Mouse (Mus musculus) naive thymus-derived CD4-positive, alpha-beta T cell, adult 5 months (primary cell): ENCODE results near the gene Mief1. TPM values are rescaled to one million over a fixed set of nuclear protein-coding genes. Genes with fewer than 3 reads are reported as not detected.

ENCODE experiments used
- polyA plus RNA-seq: library from polyadenylated mRNA; unstranded; fragments of 100-300 nt; shearing (Covaris generic); gene quantifications from one replicate; pipeline ENCODE4 v1.2.1, GENCODE M21; 2017

The Mief1 gene
- polyA plus RNA-seq: 32.5 TPM

DNA sequence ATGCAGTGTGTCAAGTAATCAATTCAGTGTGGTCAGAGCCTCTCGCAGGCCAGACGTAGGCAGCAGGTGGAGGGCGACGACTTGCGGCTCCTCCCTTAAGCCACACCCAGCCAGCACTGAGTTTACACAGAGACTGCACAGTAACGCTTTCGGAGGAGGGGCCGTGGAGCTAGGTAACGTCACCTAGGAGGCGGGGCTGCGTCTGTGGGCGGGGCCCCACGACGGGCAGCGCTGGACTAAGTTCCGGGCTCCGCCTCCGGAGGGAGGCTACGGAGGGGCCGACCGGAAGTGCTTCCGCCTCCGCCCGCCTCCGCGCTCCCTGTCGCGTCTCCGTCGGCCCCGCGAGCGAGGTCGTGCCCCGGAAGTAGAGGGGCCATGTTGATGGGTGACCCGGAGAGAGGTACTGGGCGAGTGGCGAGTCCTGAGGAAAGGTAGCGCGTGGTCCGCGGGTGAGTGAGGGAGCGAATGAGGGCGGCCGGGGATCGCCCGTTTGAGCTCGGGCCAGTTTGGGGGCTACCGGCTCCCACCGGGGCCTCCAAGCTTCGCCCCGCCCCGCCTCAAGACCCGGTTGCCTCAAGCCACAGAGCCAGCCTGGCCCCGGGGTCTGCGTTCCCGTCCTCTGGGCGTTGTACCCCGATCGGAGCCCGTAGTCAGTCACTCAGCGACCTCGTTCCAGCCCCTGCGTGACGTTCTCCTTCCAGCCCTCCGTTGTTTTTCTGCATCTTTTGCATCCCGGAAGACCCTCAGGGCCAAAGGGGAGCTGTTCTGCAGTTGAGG, at the start of gene Mief1:
Gene Mief1, plus strand, starts transcription at position 286 of the 777 bp plus-strand sequence.

DNA sequence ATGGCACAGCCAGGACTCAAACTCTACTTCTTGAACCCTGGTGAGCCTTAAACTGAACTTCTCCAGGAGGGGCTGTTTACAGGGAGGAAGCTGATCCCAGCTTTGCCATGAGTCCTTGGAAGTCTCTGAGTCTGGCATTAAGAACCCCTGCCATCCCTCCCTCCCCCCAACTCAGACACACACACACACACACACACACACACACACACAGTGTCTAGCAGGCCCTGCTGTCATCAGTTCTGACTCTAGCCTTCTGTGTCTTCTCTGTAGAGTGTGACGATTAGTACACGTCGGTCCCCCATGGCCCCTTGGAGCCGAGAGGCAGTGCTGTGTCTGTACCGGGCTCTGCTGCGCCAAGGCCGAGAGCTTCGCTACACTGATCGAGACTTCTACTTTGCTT, 1.7 kb downstream of the Mief1 start, which contains the start of gene AC140267.1:
Gene AC140267.1, plus strand, starts transcription at position 301 of the 400 bp plus-strand sequence.

DNA sequence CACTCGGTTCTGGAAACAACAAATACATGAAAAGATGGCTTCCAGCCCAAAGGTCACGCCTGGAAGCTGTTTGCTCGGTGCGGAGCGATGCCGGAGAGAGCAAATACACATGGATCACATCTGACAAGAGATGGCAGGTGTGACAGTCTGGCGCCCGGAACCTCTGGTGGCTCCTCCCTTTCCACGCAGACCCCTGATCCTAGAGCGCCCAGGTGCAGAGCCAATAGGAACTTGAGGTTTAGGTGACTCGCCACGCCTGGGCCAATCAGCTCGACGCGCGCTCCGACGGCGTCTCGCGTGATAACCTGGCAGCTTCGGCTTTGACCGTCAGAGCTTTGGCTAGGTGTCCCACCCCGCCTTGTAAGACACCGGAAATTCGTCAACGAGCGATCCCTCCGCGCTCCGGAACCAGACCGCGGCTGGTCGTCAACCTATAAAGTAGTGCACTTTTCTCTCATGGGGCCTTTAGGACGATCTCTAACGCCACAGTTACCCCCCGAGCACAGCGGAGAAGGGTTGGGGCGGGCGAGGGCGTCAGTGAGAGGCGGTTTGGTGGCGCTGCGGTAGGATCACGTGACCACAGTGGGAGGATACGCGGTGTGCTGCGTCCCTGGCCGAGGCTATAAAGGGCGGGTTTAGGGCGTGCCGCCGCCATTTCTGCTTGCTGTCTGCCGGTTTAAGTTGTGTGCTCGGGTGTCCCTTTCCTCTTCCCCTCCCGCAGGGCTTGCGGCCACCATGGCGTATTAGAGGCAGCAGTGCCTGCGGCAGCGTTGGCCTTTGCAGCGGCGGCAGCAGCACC, 21.2 kb downstream of the Mief1 start, which contains the start of gene Atf4:
Gene Atf4, plus strand, starts transcription at position 338 of the 799 bp plus-strand sequence.

DNA sequence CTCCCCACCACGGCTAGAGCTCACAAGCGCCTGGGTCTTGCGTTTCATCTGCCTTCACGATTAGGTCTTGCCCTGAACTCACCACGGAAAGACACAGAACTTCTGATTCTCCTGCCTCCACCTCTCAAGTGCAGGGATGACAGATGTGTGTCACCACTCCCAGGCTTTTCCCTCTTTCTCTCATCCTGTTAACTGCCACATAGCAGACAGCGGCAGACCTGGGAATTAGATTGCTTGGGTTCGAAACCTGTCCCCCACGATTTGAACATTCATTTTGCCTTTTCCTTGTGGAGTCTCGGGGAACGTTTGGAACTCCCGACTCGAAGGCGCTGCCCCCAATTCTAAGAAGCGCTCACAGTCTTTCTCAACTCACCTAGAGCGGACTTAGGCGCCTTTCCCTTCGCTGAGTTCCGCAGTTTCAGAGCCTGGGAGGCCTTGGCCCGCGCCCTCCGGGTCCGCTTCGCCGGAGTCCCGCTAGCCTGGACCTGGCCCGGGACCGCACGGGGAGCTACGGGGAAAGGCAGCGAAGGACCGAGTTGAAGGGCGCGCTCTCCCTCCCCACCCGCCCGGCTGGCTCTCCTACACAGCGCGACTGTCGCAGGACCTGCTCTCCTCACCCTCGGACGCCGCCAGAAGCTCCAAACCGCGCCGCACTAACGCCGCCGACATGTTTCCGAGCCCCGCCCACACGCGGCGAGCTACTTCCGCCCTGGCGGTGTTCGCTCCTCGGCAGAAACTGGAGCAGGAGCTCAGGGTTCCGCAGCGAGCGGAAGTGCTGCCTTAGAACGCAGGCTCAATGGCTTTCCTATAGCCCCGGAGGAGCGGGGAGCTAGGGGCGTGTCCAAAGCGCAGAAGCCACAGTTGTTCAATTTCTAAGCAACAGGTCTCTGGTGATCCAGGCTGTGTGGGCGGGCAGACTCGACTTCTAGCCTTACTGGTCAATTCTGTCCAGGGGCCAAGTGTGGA, 30.1 kb downstream of the Mief1 start, which contains the start of gene Rps19bp1:
Gene Rps19bp1, minus strand, starts transcription at position 706 of the 966 bp plus-strand sequence.

DNA sequence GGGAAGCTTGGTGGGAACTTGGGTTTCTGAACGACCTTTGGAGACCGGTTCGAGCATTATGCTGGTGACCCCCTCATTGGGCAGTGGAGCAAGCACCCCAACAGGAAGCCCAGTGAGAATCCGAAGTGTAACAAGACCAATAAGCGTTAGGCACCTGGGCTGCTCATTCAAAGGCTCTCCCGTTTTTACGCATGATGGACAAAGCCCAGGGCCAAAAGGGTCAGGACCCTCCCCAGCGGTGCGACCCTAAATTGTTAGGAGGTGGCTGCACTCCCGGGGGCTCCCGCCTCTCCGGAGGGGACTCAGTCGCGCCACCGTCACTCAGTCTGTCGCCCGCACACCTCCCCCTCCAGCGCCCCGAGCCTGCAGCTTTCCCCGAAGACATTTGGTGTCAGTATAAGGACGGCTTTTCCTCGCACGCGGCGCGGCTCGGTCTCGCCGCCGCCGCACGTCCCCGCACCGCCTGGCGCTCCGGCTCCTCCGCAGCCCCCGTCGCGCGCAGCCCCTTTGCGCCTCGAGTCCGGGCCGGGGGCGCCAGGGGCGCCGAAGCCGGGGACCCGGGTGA, 53.1 kb downstream of the Mief1 start, which contains the start of gene Cacna1i:
Gene Cacna1i, plus strand, starts transcription at position 388 of the 565 bp plus-strand sequence.

Other genes with a start within 250 kb of the Mief1 start
- gene Pdgfb, start 219.0 kb upstream of the Mief1 start, polyA plus RNA-seq: not detected
- gene Syngr1, start 142.7 kb upstream of the Mief1 start, polyA plus RNA-seq: 2.0 TPM
- 2,310 TPM for gene Rpl3, start 142.2 kb upstream of the Mief1 start, polyA plus RNA-seq
- 18.9 TPM for gene Tab1, start 100.9 kb upstream of the Mief1 start, polyA plus RNA-seq
- not detected for gene Mgat3, start 60.3 kb upstream of the Mief1 start, polyA plus RNA-seq
- not detected for gene AC140267.1, start 1.8 kb downstream of the Mief1 start, polyA plus RNA-seq
- gene Atf4, start 21.2 kb downstream of the Mief1 start, polyA plus RNA-seq: 265 TPM
- gene Rps19bp1, start 30.3 kb downstream of the Mief1 start, polyA plus RNA-seq: 22.9 TPM
- gene Cacna1i, start 53.2 kb downstream of the Mief1 start, polyA plus RNA-seq: not detected